Comparison of ENCODE assay signal across 14 mouse cellular contexts in the genomic region with DNA sequence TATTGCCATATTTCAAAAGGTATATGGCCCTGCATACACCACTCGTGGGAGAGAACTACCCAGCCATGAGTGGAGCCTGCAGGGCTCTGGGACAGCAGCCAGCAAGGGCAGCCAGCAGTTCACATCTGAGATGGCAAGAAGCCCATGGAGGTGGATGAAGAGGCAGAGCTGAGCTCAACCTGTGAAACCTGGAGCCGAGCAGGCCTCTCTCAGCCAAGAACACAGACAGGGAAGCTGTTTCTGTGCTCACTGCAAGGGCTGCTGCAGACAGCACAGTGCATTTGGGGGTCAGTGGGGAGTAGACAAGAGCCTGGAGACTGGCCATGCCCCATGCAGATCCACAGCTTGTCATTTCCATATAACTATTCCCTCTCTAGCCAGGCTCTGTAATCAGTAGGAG.
DNase-seq lines count a peak whose midpoint lies in the region; ATAC-seq lines count a peak whose summit lies in the region.
"Had no signal": no experiment of that assay in that cellular context is flagged by ENCODE, and none has a peak within 500 bp of the region (broad histone marks: within the 10 kb centered on the region; RNA-seq: fewer than 3 reads in every experiment).

No protein-coding gene starts in this region.

- no peaks in the 10 kb centered on the region for H3K36me3 ChIP-seq in kidney, embryonic 16.5 days (ENCODE audit: insufficient read depth, low read length)
- H3K36me3 ChIP-seq: embryonic facial prominence, embryonic 12.5 days; G1E had no signal

- ATAC-seq in kidney, embryonic 16.5 days (ENCODE audit: low FRiP score, low TSS enrichment) = no peak
- no peak for ATAC-seq in erythroblast, adult 5-6 weeks (replicated peaks; ENCODE audit: low FRiP score, poor library complexity, severe bottlenecking)

- H3K27ac ChIP-seq in kidney, embryonic 16.5 days (ENCODE audit: low read length) = no peak overlapping the region
- H3K27ac ChIP-seq: embryonic facial prominence, embryonic 12.5 days; heart, adult 2 months; left cerebral cortex, adult 2 months had no signal

- DNase-seq in cerebellum, postnatal 25 days = peak; percentile 21 to 33
- DNase-seq in cerebellum, adult 18-20 months = no peak
- peak; percentile 31 for DNase-seq in kidney, adult 18-20 months
- DNase-seq in ovary, postnatal 14 days (ENCODE audit: low spot score) = peak; percentile 11
- DNase-seq in ovary, postnatal 36 days (ENCODE audit: low spot score) = no peak
- DNase-seq in embryo, embryonic 10 days (ENCODE audit: low spot score) = no peak
- DNase-seq: heart, adult 2 months; lung, adult 18-20 months; right cerebral cortex, postnatal 4 days had no signal

- 74% methylated on average over 2 of the region's 2 CpGs for WGBS in kidney, embryonic 16.5 days

- H3K27me3 ChIP-seq in kidney, embryonic 16.5 days (ENCODE audit: insufficient read depth, low read length) = no peaks in the 10 kb centered on the region
- H3K27me3 ChIP-seq: embryonic facial prominence, embryonic 12.5 days had no signal

- H3K9ac ChIP-seq in kidney, embryonic 16.5 days (replicated peaks; ENCODE audit: low read length) = no peak overlapping the region
- H3K9ac ChIP-seq: embryonic facial prominence, embryonic 12.5 days had no signal

- H3K4me3 ChIP-seq in kidney, embryonic 16.5 days (ENCODE audit: low read length) = no peak overlapping the region
- H3K4me3 ChIP-seq: embryonic facial prominence, embryonic 12.5 days; heart, adult 2 months; left cerebral cortex, adult 2 months had no signal

- no peak overlapping the region for H3K4me2 ChIP-seq in kidney, embryonic 16.5 days (replicated peaks; ENCODE audit: low read depth, low read length)
- H3K4me2 ChIP-seq: embryonic facial prominence, embryonic 12.5 days had no signal

- no peaks in the 10 kb centered on the region for H3K4me1 ChIP-seq in kidney, embryonic 16.5 days (ENCODE audit: insufficient read depth, low read length)
- H3K4me1 ChIP-seq: embryonic facial prominence, embryonic 12.5 days had no signal

- no peaks in the 10 kb centered on the region; the same call in 1 of the 2 replicates for H3K9me3 ChIP-seq in kidney, embryonic 16.5 days (ENCODE audit: low read length)
- H3K9me3 ChIP-seq: embryonic facial prominence, embryonic 12.5 days; G1E had no signal

Comparison
In these comparisons a context has a peak if more than half of its experiments do, and no peak if none do; other contexts are left out.
1. DNase-seq: peak in cerebellum, postnatal 25 days (2 of 2), kidney, adult 18-20 months (single experiment) and ovary, postnatal 14 days (single experiment); none in cerebellum, adult 18-20 months (0 of 2), ovary, postnatal 36 days (single experiment) and embryo, embryonic 10 days (single experiment).